Mouse (Mus musculus): ENCODE measurements around the gene Xylt1. TPM values are rescaled to one million over a fixed set of nuclear protein-coding genes. Genes with fewer than 3 reads are reported as not detected.
A peak's percentile ranks its signal among the peaks of the same experiment; 100 is the strongest.

Xylt1 gene
- 1.8 and 2.4 TPM in 2 replicates for polyA plus RNA-seq (2016; fragmentation: Nextera tagmentation; extraction: Ambion mirVana)

- peak within 1 kb of the TSS; percentile 85 for H3K9ac ChIP-seq (replicated peaks)
- peak within 1 kb of the TSS; percentile 84 for H3K27ac ChIP-seq
- H3K4me3 ChIP-seq (replicated peaks): peak within 1 kb of the TSS; percentile 82
- WGBS: under 1% methylated on average over 58 of the region's 69 CpGs
- no peaks in the 10 kb centered on the region for H3K36me3 ChIP-seq
- peaks cover 18% of the 10 kb centered on the region for H3K4me1 ChIP-seq (replicated peaks)
- no peaks in the 10 kb centered on the region for H3K9me3 ChIP-seq
- peaks cover 24% of the 10 kb centered on the region for H3K27me3 ChIP-seq
- H3K4me2 ChIP-seq: peak within 1 kb of the TSS; percentile 84
- peak; percentile 74 for ATAC-seq (ENCODE audit: insufficient number of reproducible peaks, insufficient read depth, low FRiP score, low TSS enrichment, low read depth)
These were observed at the start of gene Xylt1 for GRCm38 (mm10) chr7:117380418-117381187. Gene Xylt1, plus strand, starts transcription at chr7:117380979.

GRCm38 (mm10) chr7:117333936-117334335, 46.8 kb upstream of the Xylt1 start:
- no peaks in the 10 kb centered on the region for H3K36me3 ChIP-seq
- WGBS: 78% methylated on average over 5 of the region's 5 CpGs
- H3K27ac ChIP-seq: no peak overlapping the region
- H3K4me2 ChIP-seq: no peak overlapping the region
- no peaks in the 10 kb centered on the region for H3K27me3 ChIP-seq
- H3K4me1 ChIP-seq (replicated peaks): no peaks in the 10 kb centered on the region
- no peaks in the 10 kb centered on the region for H3K9me3 ChIP-seq
- no peak overlapping the region for H3K4me3 ChIP-seq (replicated peaks)
- H3K9ac ChIP-seq (replicated peaks): no peak overlapping the region
- ATAC-seq (ENCODE audit: insufficient number of reproducible peaks, insufficient read depth, low FRiP score, low TSS enrichment, low read depth): no peak

GRCm38 (mm10) chr7:117356316-117356715, 24.5 kb upstream of the Xylt1 start:
- Histone ChIP-seq H3K27me3 (no peaks in the 10 kb centered on the region), H3K4me1 (replicated peaks) (no peaks in the 10 kb centered on the region), H3K9me3 (no peaks in the 10 kb centered on the region), H3K4me2 (no peak overlapping the region), H3K4me3 (replicated peaks) (no peak overlapping the region), H3K27ac (no peak overlapping the region), H3K36me3 (no peaks in the 10 kb centered on the region), H3K9ac (replicated peaks) (no peak overlapping the region)
- no peak for ATAC-seq (ENCODE audit: insufficient number of reproducible peaks, insufficient read depth, low FRiP score, low TSS enrichment, low read depth)
- 90% methylated on average over 2 of the region's 2 CpGs for WGBS

GRCm38 (mm10) chr7:117357425-117358194, 23.2 kb upstream of the Xylt1 start:
- H3K27ac ChIP-seq: no peak overlapping the region
- H3K4me1 ChIP-seq (replicated peaks): no peaks in the 10 kb centered on the region
- no peaks in the 10 kb centered on the region for H3K9me3 ChIP-seq
- no peak overlapping the region for H3K4me3 ChIP-seq (replicated peaks)
- no peak overlapping the region for H3K4me2 ChIP-seq
- ATAC-seq (ENCODE audit: insufficient number of reproducible peaks, insufficient read depth, low FRiP score, low TSS enrichment, low read depth): no peak
- H3K36me3 ChIP-seq: no peaks in the 10 kb centered on the region
- 77% methylated on average over 6 of the region's 6 CpGs for WGBS
- H3K9ac ChIP-seq (replicated peaks): no peak overlapping the region
- no peaks in the 10 kb centered on the region for H3K27me3 ChIP-seq

- H3K27ac ChIP-seq: no peak overlapping the region
- H3K9ac ChIP-seq (replicated peaks): no peak overlapping the region
- no peak for ATAC-seq (ENCODE audit: insufficient number of reproducible peaks, insufficient read depth, low FRiP score, low TSS enrichment, low read depth)
- H3K4me3 ChIP-seq (replicated peaks): no peak overlapping the region
- no peak overlapping the region for H3K4me2 ChIP-seq
- WGBS: 84% methylated on average over 2 of the region's 2 CpGs
- no peaks in the 10 kb centered on the region for H3K36me3 ChIP-seq
- no peaks in the 10 kb centered on the region for H3K9me3 ChIP-seq
- H3K27me3 ChIP-seq: no peaks in the 10 kb centered on the region
- H3K4me1 ChIP-seq (replicated peaks): no peaks in the 10 kb centered on the region
These were observed 19.5 kb upstream of the Xylt1 start for GRCm38 (mm10) chr7:117361281-117361680.

- H3K27ac ChIP-seq: no peak overlapping the region
- no peaks in the 10 kb centered on the region for H3K36me3 ChIP-seq
- H3K27me3 ChIP-seq: no peaks in the 10 kb centered on the region
- no peak overlapping the region for H3K4me3 ChIP-seq (replicated peaks)
- H3K4me1 ChIP-seq (replicated peaks): no peaks in the 10 kb centered on the region
- H3K4me2 ChIP-seq: no peak overlapping the region
- no peaks in the 10 kb centered on the region for H3K9me3 ChIP-seq
- H3K9ac ChIP-seq (replicated peaks): no peak overlapping the region
- ATAC-seq (ENCODE audit: insufficient number of reproducible peaks, insufficient read depth, low FRiP score, low TSS enrichment, low read depth): no peak
- 84% methylated on average over 4 of the region's 4 CpGs for WGBS
These were observed 18.3 kb upstream of the Xylt1 start for GRCm38 (mm10) chr7:117362493-117362892.

- H3K27ac ChIP-seq: no peak overlapping the region
- no peaks in the 10 kb centered on the region for H3K36me3 ChIP-seq
- H3K9me3 ChIP-seq: no peaks in the 10 kb centered on the region
- no peak overlapping the region for H3K9ac ChIP-seq (replicated peaks)
- H3K4me3 ChIP-seq (replicated peaks): no peak overlapping the region
- no peaks in the 10 kb centered on the region; the same call in 1 of the 2 replicates for H3K4me1 ChIP-seq (replicated peaks)
- no peak overlapping the region for H3K4me2 ChIP-seq
- H3K27me3 ChIP-seq: no peaks in the 10 kb centered on the region
- no peak for ATAC-seq (ENCODE audit: insufficient number of reproducible peaks, insufficient read depth, low FRiP score, low TSS enrichment, low read depth)
- 73% methylated on average over 6 of the region's 6 CpGs for whole genome bisulfite sequencing
These were observed 12.0 kb upstream of the Xylt1 start for GRCm38 (mm10) chr7:117368647-117369289.

GRCm38 (mm10) chr7:117369290-117369941, 11.4 kb upstream of the Xylt1 start:
- ATAC-seq (ENCODE audit: insufficient number of reproducible peaks, insufficient read depth, low FRiP score, low TSS enrichment, low read depth): no peak
- H3K4me2 ChIP-seq: no peak overlapping the region
- no peaks in the 10 kb centered on the region; the same call in 1 of the 2 replicates for H3K4me1 ChIP-seq (replicated peaks)
- no peaks in the 10 kb centered on the region for H3K36me3 ChIP-seq
- no peak overlapping the region for H3K9ac ChIP-seq (replicated peaks)
- no peak overlapping the region for H3K4me3 ChIP-seq (replicated peaks)
- WGBS: 82% methylated on average over 5 of the region's 5 CpGs
- no peak overlapping the region for H3K27ac ChIP-seq
- no peaks in the 10 kb centered on the region for H3K9me3 ChIP-seq
- H3K27me3 ChIP-seq: no peaks in the 10 kb centered on the region

- Histone ChIP-seq H3K4me2 (no peak overlapping the region), H3K9me3 (no peaks in the 10 kb centered on the region), H3K4me3 (replicated peaks) (no peak overlapping the region), H3K9ac (replicated peaks) (no peak overlapping the region), H3K27ac (no peak overlapping the region), H3K36me3 (no peaks in the 10 kb centered on the region), H3K27me3 (peaks cover 24% of the 10 kb centered on the region), H3K4me1 (replicated peaks) (peaks cover 5% of the 10 kb centered on the region; the same call in 1 of the 2 replicates)
- ATAC-seq (ENCODE audit: insufficient number of reproducible peaks, insufficient read depth, low FRiP score, low TSS enrichment, low read depth): no peak
- WGBS: 26% methylated on average over 9 of the region's 9 CpGs
These were observed 4.9 kb upstream of the Xylt1 start for GRCm38 (mm10) chr7:117375886-117376309.

GRCm38 (mm10) chr7:117377138-117377537, 3.6 kb upstream of the Xylt1 start:
- no peaks in the 10 kb centered on the region for H3K9me3 ChIP-seq
- no peaks in the 10 kb centered on the region for H3K36me3 ChIP-seq
- no peak overlapping the region for H3K4me2 ChIP-seq
- H3K27me3 ChIP-seq: peaks cover 24% of the 10 kb centered on the region
- WGBS: 85% methylated on average over 3 of the region's 3 CpGs
- no peak overlapping the region for H3K9ac ChIP-seq (replicated peaks)
- H3K27ac ChIP-seq: no peak overlapping the region
- ATAC-seq (ENCODE audit: insufficient number of reproducible peaks, insufficient read depth, low FRiP score, low TSS enrichment, low read depth): no peak
- H3K4me3 ChIP-seq (replicated peaks): no peak overlapping the region
- H3K4me1 ChIP-seq (replicated peaks): peaks cover 10% of the 10 kb centered on the region

GRCm38 (mm10) chr7:117380036-117380417, 752 bp upstream of the Xylt1 start:
- no peaks in the 10 kb centered on the region for H3K36me3 ChIP-seq
- peak overlapping the region; percentile 82 for H3K4me3 ChIP-seq (replicated peaks)
- peaks cover 24% of the 10 kb centered on the region for H3K27me3 ChIP-seq
- H3K4me2 ChIP-seq: peak overlapping the region; percentile 84
- H3K4me1 ChIP-seq (replicated peaks): peaks cover 18% of the 10 kb centered on the region
- no peaks in the 10 kb centered on the region for H3K9me3 ChIP-seq
- peak overlapping the region; percentile 85 for H3K9ac ChIP-seq (replicated peaks)
- WGBS: 4% methylated on average over 7 of the region's 7 CpGs
- no peak overlapping the region for H3K27ac ChIP-seq
- ATAC-seq (ENCODE audit: insufficient number of reproducible peaks, insufficient read depth, low FRiP score, low TSS enrichment, low read depth): no peak
